Mouse (Mus musculus) megakaryocyte progenitor cell, adult 5-6 weeks (primary cell): Measurements from ENCODE around the gene Zfp619. TPM values are rescaled to one million over a fixed set of nuclear protein-coding genes. Genes with fewer than 3 reads are reported as not detected.
A peak's percentile ranks its signal among the peaks of the same experiment; 100 is the strongest.
"Not testable (repeated sequence)": the region's sequence is repeated elsewhere in the genome, so short reads cannot be mapped to it uniquely, and the experiment has no call there.

ENCODE experiments used
- ATAC-seq: replicated peaks from 2 replicates; pipeline ENCODE4 v1.8.0; 2016; ENCODE audit warnings: mild to moderate bottlenecking, moderate TSS enrichment, inconsistent platforms; ENCODE audit not compliant: poor library complexity
- total RNA-seq, 2 experiments: library from RNA; stranded (forward) in 1 of 2; stranded (reverse) in 1 of 2; fragments of 157-497, 149-512 nt in 1 of 2; fragments of 200-1000 nt in 1 of 2; gene quantifications; 2 replicates each; pipeline versions ENCODE4 v1.2.3 to v1.2.4; 2015 to 2017

The Zfp619 gene
- total RNA-seq, 2 experiments from 2014 or later, result 2.4 to 3.9 TPM

GRCm38 (mm10) chr7:39588471-39589041, 71.0 kb downstream of the Zfp619 start:
- ATAC-seq, result peak; percentile 86

- ATAC-seq, result not testable (repeated sequence)
Measured at GRCm38 (mm10) chr7:39589044-39589443, 71.5 kb downstream of the Zfp619 start.

Other genes starting within 250 kb of the Zfp619 start
- not detected in 2 replicates for gene Gm5114, start 104.6 kb upstream of the Zfp619 start, total RNA-seq (2015)
- not detected in 2 replicates for gene Gm5114, start 104.6 kb upstream of the Zfp619 start, total RNA-seq (2017)